Comparison of ENCODE assay signal across 27 mouse cellular contexts in the genomic region with DNA sequence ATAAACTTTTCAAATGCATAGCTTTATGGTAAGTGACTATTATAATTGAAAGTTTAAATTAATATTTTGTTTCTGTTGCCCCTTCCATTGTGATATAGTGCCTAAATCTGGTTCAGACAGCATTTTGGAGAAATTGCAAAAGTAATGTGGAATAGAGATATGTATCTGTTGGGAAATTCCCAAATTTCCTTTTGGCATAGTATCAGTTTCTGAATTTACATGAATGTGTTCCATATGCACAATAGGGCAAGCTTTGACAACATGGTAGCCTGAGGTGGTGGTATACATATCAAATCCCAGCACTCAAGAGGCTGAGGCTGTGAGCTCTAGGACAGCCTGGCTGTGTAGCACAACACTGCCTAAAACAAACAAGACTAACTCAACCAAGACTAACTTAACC.
"Had no signal": no experiment of that assay in that cellular context is flagged by ENCODE, and none has a peak within 500 bp of the region (broad histone marks: within the 10 kb centered on the region; RNA-seq: fewer than 3 reads in every experiment).

No protein-coding gene starts in this region.

- H3K9ac ChIP-seq: embryonic facial prominence, embryonic 12.5 days; embryonic facial prominence, embryonic 15.5 days; forebrain, embryonic 12.5 days; forebrain, embryonic 13.5 days; forebrain, embryonic 15.5 days; forebrain, postnatal 0 days had no signal

- DNase-seq: cerebellum, adult 8-10 months; cerebellum, adult 9-10 months; cerebellum, adult 9-11 months; cerebellum, postnatal 10 days; cerebellum, postnatal 14 days; cerebellum, postnatal 25 days; cerebellum, postnatal 36 days; embryo, embryonic 11 days; forebrain, postnatal 0 days; gastrocnemius, adult 2 months; gastrocnemius, postnatal 10 days; gastrocnemius, postnatal 14 days; gastrocnemius, postnatal 25 days; gastrocnemius, postnatal 36 days; heart, adult 11 months; heart, adult 18-20 months; heart, adult 2 months had no signal

- ATAC-seq: forebrain, embryonic 13.5 days; forebrain, embryonic 14.5 days; forebrain, embryonic 15.5 days; forebrain, embryonic 16.5 days; forebrain, postnatal 0 days had no signal

- H3K36me3 ChIP-seq: embryonic facial prominence, embryonic 12.5 days; embryonic facial prominence, embryonic 15.5 days; forebrain, embryonic 10.5 days; forebrain, embryonic 12.5 days; forebrain, embryonic 15.5 days; heart, embryonic 10.5 days had no signal

- H3K27ac ChIP-seq: embryonic facial prominence, embryonic 12.5 days; embryonic facial prominence, embryonic 15.5 days; forebrain, embryonic 10.5 days; forebrain, embryonic 12.5 days; forebrain, embryonic 13.5 days; forebrain, embryonic 15.5 days; gastrocnemius, adult 2 months; heart, adult 2 months; heart, embryonic 10.5 days had no signal

- H3K9me3 ChIP-seq: embryonic facial prominence, embryonic 15.5 days; forebrain, embryonic 15.5 days; heart, embryonic 10.5 days had no signal

- H3K4me3 ChIP-seq: embryonic facial prominence, embryonic 12.5 days; embryonic facial prominence, embryonic 15.5 days; erythroblast, embryonic 14.5 days; forebrain, embryonic 10.5 days; forebrain, embryonic 12.5 days; forebrain, embryonic 13.5 days; forebrain, embryonic 15.5 days; gastrocnemius, adult 2 months; heart, adult 2 months; heart, embryonic 10.5 days had no signal

- H3K4me2 ChIP-seq: embryonic facial prominence, embryonic 12.5 days; embryonic facial prominence, embryonic 15.5 days; forebrain, embryonic 12.5 days; forebrain, embryonic 13.5 days; forebrain, embryonic 15.5 days had no signal

- H3K4me1 ChIP-seq: embryonic facial prominence, embryonic 12.5 days; embryonic facial prominence, embryonic 15.5 days; forebrain, embryonic 10.5 days; forebrain, embryonic 12.5 days; forebrain, embryonic 13.5 days; forebrain, embryonic 15.5 days; heart, embryonic 10.5 days had no signal

- H3K27me3 ChIP-seq: embryonic facial prominence, embryonic 12.5 days; embryonic facial prominence, embryonic 15.5 days; forebrain, embryonic 12.5 days; forebrain, embryonic 13.5 days; forebrain, embryonic 15.5 days had no signal
